Mouse (Mus musculus) lung, embryonic 14.5 days (tissue): ENCODE results near the gene Sptan1. TPM values are rescaled to one million over a fixed set of nuclear protein-coding genes. Genes with fewer than 3 reads are reported as not detected.
A peak's percentile ranks its signal among the peaks of the same experiment; 100 is the strongest.

Source experiments
- ATAC-seq: fragments of 200-750 bp; cut with Nextera tagmentation; 2 replicates; pipeline ENCODE4 v1.8.0; 2017; ENCODE audit warnings: mild to moderate bottlenecking, moderate TSS enrichment, moderate library complexity; ENCODE audit not compliant: insufficient read depth
- DNase-seq: peaks from one replicate; pipeline ENCODE4 v3.0.0-alpha.2; 2015
- H3K27ac ChIP-seq: fragments of 300-500 bp; sonication (generic); 2 replicates; pipeline ENCODE4 v1.5.1; 2014; ENCODE audit warnings: low read depth, mild to moderate bottlenecking, moderate library complexity
- H3K27me3 ChIP-seq: fragments of 300-500 bp; sonication (generic); 2 replicates; pipeline ENCODE4 v1.6.1; 2014; ENCODE audit warnings: low read length, control low read depth; ENCODE audit not compliant: insufficient read depth
- H3K36me3 ChIP-seq: fragments of 300-500 bp; sonication (generic); 2 replicates; pipeline ENCODE4 v1.6.1; 2014; ENCODE audit warnings: control low read depth; ENCODE audit not compliant: insufficient read depth
- H3K4me1 ChIP-seq: fragments of 300-500 bp; sonication (generic); 2 replicates; pipeline ENCODE4 v1.6.1; 2014; ENCODE audit warnings: antibody characterized with exemption, control low read depth; ENCODE audit not compliant: insufficient read depth
- H3K4me2 ChIP-seq: fragments of 300-500 bp; sonication (generic); 2 replicates; pipeline ENCODE4 v1.6.1; 2014; ENCODE audit warnings: mild to moderate bottlenecking
- H3K4me3 ChIP-seq: fragments of 300-500 bp; sonication (generic); 2 replicates; pipeline ENCODE4 v1.5.1; 2014; ENCODE audit warnings: low read depth, low read length
- H3K9ac ChIP-seq: fragments of 300-500 bp; sonication (generic); 2 replicates; pipeline ENCODE4 v1.6.1; 2014
- H3K9me3 ChIP-seq: fragments of 300-500 bp; sonication (generic); 2 replicates; pipeline ENCODE4 v1.6.1; 2016; ENCODE audit warnings: low read depth, low read length, control low read depth
- CTCF ChIP-seq: IDR thresholded peaks from 2 replicates; pipeline ENCODE4 v1.5.1; 2016; ENCODE audit warnings: antibody characterized with exemption, low read depth
- WGBS: fragments of 180-500 bp; shearing (Covaris S2); extraction: QIAGEN DNeasy Blood & Tissue Kit; methylation state at CpG from one replicate; pipeline ENCODE4 v1.1.7; 2014; 5-methylcytosine and 5-hydroxymethylcytosine counted together
- polyA plus RNA-seq: library from polyadenylated mRNA; unstranded; fragments of >200 nt; fragmentation: Nextera tagmentation; extraction: Ambion mirVana; gene quantifications from 2 replicates; pipeline ENCODE4 v1.2.1, GENCODE M21; 2014

The Sptan1 gene
- polyA plus RNA-seq, 1 experiment from 2014 or later: 149 TPM

DNA sequence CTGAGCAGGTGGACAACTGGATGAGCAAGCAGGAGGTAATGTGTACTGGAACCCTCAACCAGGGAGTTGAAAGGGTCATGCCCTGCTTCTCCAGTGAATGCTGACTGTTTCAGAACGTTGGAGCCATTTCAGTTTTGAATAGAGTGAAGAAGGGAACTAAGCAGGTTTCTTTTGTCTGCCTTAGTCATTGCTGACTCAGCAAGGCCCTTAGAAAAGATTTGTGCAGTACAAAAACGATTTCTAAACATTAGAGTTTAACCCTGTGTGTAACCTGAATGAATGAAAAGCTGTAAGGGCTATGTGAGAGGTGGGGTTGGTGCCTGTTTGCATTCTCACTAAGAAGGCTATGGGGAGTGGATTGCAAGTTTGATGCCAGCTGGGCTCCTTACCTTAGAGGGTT is 26.6 kb downstream of the Sptan1 start:
- WGBS: 41% methylated on average over 2 of the region's 2 CpGs
- ATAC-seq: no peak
- Histone ChIP-seq H3K4me3 (no peak overlapping the region), H3K9me3 (no peaks in the 10 kb centered on the region), H3K27ac (no peak overlapping the region), H3K4me2 (no peak overlapping the region), H3K4me1 (no peaks in the 10 kb centered on the region), H3K36me3 (peaks cover 97% of the 10 kb centered on the region), H3K9ac (no peak overlapping the region), H3K27me3 (no peaks in the 10 kb centered on the region)
- TF ChIP-seq CTCF: no peak
- no peak for DNase-seq

DNA sequence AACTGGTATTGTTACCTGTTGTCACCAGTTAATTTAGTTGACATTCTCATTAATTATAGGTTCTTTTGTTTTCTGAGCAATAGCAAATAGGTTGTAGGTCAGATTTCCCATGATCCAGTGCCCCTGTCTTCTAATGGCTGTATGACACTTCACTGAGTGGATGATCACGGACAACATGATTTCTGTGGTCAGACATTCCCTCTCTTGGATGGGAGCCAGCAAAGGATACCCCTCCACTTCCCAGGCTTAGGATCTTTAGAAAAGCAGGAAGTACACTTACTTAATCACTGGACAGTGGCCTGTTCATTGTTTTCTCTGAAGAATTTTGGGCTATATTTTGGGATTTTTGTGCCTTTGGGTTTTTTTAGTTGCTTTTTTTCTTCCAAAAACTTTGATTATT is 43.7 kb downstream of the Sptan1 start:
- H3K27me3 ChIP-seq: no peaks in the 10 kb centered on the region
- H3K27ac ChIP-seq: no peak overlapping the region
- no peak overlapping the region for H3K4me3 ChIP-seq
- peaks cover 99% of the 10 kb centered on the region for H3K36me3 ChIP-seq
- no peaks in the 10 kb centered on the region for H3K4me1 ChIP-seq
- ATAC-seq (no peak), DNase-seq (peak; percentile 25)
- no peak overlapping the region for H3K9ac ChIP-seq
- H3K4me2 ChIP-seq: no peak overlapping the region
- H3K9me3 ChIP-seq: no peaks in the 10 kb centered on the region
- no peak for TF ChIP-seq CTCF
- WGBS: 37% methylated on average over 1 of the region's 1 CpGs

DNA sequence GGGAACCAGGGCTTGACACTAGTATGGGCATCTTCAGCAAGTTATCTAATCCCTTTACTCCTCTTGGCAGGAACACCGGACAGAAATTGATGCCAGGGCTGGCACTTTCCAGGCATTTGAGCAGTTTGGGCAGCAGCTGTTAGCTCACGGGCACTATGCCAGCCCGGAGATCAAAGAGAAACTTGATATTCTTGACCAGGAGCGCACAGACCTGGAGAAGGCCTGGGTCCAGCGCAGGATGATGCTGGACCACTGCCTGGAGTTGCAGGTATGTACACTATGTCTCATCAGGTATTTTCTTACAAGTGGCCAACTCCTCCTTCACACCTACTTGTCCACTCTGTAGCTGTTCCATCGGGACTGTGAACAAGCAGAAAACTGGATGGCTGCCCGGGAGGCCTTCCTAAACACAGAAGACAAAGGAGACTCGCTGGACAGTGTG is 45.5 kb downstream of the Sptan1 start:
- no peak for ATAC-seq
- WGBS: 84% methylated on average over 8 of the region's 8 CpGs

DNA sequence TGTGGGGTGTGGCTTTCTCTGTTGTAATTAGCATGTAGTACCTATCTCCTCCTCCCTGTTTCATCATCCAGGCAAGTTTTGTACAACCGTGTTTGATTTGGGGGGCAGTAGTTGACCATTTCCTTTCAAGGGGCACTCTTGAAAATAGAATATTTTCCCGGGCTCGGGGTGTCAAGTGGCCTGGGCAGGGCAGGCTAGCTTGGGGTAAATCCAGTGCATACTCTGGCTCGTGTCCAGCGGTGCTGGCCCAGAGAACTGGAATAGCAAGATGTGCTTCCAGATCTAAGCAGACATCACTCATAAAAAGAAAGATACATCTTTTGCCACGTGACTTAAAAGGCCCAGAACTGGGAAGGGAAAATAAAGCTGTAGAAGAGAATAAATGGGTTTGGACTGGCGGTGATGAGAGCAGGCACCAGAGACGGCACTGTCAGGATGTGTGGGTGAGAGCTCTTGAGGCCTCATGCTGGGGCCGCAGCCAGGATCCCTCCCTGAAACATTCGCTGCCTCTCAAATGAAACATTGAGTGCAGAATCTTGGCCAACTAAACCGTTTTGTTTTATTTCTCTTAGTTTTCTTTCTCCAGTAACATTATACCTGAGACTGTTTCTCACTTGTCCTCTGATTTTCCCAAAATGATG is 49.1 kb downstream of the Sptan1 start:
- 77% methylated on average over 11 of the region's 11 CpGs for WGBS
- Histone ChIP-seq H3K4me1 (no peaks in the 10 kb centered on the region), H3K4me3 (no peak overlapping the region), H3K9me3 (no peaks in the 10 kb centered on the region), H3K27me3 (no peaks in the 10 kb centered on the region), H3K36me3 (peaks cover 97% of the 10 kb centered on the region), H3K4me2 (no peak overlapping the region), H3K9ac (no peak overlapping the region), H3K27ac (no peak overlapping the region)
- DNase-seq (peak; percentile 15), ATAC-seq (no peak)
- no peak for TF ChIP-seq CTCF

More for the DNA sequence above, 45.5 kb downstream of the Sptan1 start:
- TF ChIP-seq CTCF: no peak
- H3K4me3 ChIP-seq: no peak overlapping the region
- no peak overlapping the region for H3K27ac ChIP-seq
- H3K9ac ChIP-seq: no peak overlapping the region
- no peaks in the 10 kb centered on the region for H3K9me3 ChIP-seq
- H3K36me3 ChIP-seq: peaks cover 97% of the 10 kb centered on the region
- H3K4me2 ChIP-seq: no peak overlapping the region
- H3K4me1 ChIP-seq: no peaks in the 10 kb centered on the region
- no peaks in the 10 kb centered on the region for H3K27me3 ChIP-seq
- peak; percentile 24 for DNase-seq

DNA sequence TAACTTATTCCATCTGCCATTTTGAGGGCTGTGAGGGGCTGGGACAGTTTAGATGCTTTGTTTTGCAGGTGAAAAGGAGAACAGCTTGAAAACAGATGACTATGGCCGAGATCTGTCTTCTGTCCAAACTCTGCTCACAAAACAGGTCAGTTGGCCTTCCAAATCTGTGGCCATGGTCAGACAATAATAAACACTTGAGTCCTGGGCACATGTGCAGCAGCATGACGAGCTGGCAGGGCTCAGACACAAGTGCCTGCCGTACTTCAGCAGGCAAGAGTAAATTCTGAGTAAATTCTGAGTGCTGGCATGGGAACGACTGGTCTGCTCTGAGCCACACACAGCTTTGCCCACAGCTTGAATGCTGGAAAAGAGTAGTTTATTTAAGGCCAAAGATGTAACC is 60.1 kb downstream of the Sptan1 start:
- no peak overlapping the region for H3K27ac ChIP-seq
- H3K27me3 ChIP-seq: no peaks in the 10 kb centered on the region
- DNase-seq (no peak), ATAC-seq (no peak)
- no peak overlapping the region for H3K9ac ChIP-seq
- H3K4me3 ChIP-seq: no peak overlapping the region
- no peaks in the 10 kb centered on the region for H3K9me3 ChIP-seq
- TF ChIP-seq CTCF: no peak
- H3K36me3 ChIP-seq: peaks cover 99% of the 10 kb centered on the region
- no peak overlapping the region for H3K4me2 ChIP-seq
- no peaks in the 10 kb centered on the region for H3K4me1 ChIP-seq
- 71% methylated on average over 4 of the region's 4 CpGs for WGBS

DNA sequence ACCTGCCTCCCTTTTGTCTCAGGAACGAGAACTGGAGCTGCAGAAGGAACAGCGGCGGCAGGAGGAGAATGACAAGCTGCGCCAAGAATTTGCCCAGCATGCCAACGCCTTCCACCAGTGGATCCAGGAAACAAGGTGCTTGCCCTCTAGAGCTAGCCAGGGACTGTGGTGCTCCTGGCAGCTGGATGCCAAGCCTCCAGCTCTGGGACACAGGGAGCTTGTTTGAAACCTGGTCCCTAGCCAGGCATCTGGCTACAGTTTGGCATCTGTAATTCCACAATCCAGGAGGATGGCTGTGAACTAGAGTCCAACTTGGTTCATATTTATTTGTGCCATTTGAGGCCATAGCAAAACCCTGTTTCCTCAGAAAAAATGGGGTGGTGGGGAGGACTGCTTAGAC is 61.6 kb downstream of the Sptan1 start:
- no peaks in the 10 kb centered on the region for H3K4me1 ChIP-seq
- no peak for ATAC-seq
- no peak overlapping the region for H3K4me2 ChIP-seq
- no peak for DNase-seq
- peaks cover 100% of the 10 kb centered on the region for H3K36me3 ChIP-seq
- 91% methylated on average over 5 of the region's 5 CpGs for WGBS
- H3K27me3 ChIP-seq: no peaks in the 10 kb centered on the region
- TF ChIP-seq CTCF: no peak
- H3K4me3 ChIP-seq: no peak overlapping the region
- H3K27ac ChIP-seq: no peak overlapping the region
- H3K9me3 ChIP-seq: no peaks in the 10 kb centered on the region
- no peak overlapping the region for H3K9ac ChIP-seq

DNA sequence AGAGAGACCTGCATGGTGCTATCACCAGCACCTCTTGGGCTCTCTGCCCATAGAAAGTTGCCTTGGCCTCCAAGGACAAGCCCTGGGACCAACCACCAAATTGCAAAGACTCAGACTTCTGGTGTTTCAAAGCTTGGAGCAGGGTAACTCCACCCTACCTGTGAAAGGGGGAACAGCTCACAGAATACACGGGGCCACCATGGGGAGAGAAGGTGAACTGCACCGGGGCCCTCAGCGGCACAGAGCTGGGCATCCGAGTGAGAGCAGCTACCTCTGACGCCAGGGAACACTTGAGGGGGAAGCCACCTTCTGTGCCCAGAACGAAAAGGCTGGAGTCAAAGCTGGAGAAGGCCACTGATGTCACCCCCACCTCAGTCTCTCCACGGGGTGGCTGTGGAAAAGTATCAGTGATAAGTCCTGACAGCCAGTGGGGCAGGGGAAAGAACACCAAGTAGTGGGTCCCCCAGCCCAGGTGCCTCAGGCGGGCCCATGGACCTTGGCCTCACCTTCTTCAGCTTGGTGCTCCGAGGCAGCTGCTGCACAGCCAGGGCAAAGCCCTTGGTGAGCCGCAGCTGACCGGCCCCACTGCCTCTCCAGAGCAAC is 67.0 kb downstream of the Sptan1 start:
- H3K27me3 ChIP-seq: no peaks in the 10 kb centered on the region
- no peak for ATAC-seq
- H3K9me3 ChIP-seq: no peaks in the 10 kb centered on the region
- H3K9ac ChIP-seq: no peak overlapping the region
- H3K4me1 ChIP-seq: no peaks in the 10 kb centered on the region
- TF ChIP-seq CTCF: peak; percentile 49
- no peak for DNase-seq
- WGBS: 65% methylated on average over 11 of the region's 11 CpGs
- H3K4me3 ChIP-seq: no peak overlapping the region
- H3K27ac ChIP-seq: no peak overlapping the region
- peaks cover 62% of the 10 kb centered on the region for H3K36me3 ChIP-seq
- no peak overlapping the region for H3K4me2 ChIP-seq
